In genomic region chr5:121699891-121700290, GRCm38 (mm10) we compare ENCODE assay signal across 17 mouse cellular contexts. TPM values are rescaled to one million over a fixed set of nuclear protein-coding genes. Genes with fewer than 3 reads are reported as not detected.
DNase-seq lines count a peak whose midpoint lies in the region; ATAC-seq and TF ChIP-seq lines count a peak whose summit lies in the region.
"Had no signal": no experiment of that assay in that cellular context is flagged by ENCODE, and none has a peak within 500 bp of the region (broad histone marks: within the 10 kb centered on the region; RNA-seq: fewer than 3 reads in every experiment).

No protein-coding gene starts in this region.

- no peak for TF ChIP-seq CTCF in gastrocnemius, adult 2 months (IDR thresholded peaks at IDR 0.05)
- no peak for TF ChIP-seq CTCF in intestine, postnatal 0 days (IDR thresholded peaks at IDR 0.05; ENCODE audit: low read depth)
- TF ChIP-seq CTCF in small intestine, adult 2 months (IDR thresholded peaks at IDR 0.05; ENCODE audit: extremely low read depth, insufficient read length, insufficient replicate concordance, low read depth, low read length): no peak

- 51% methylated on average over 5 of the region's 5 CpGs for WGBS in intestine, embryonic 15.5 days
- WGBS in intestine, postnatal 0 days: 35% methylated on average over 5 of the region's 5 CpGs
- 51% methylated on average over 5 of the region's 5 CpGs for WGBS in liver, embryonic 11.5 days
- 45% methylated on average over 5 of the region's 5 CpGs for WGBS in small intestine, adult 2 months

- DNase-seq in gastrocnemius, adult 2 months: no peak
- DNase-seq in gastrocnemius, adult 18-20 months (ENCODE audit: low spot score): no peak
- no peak for DNase-seq in liver, embryonic 11.5 days (ENCODE audit: low spot score)
- no peak for DNase-seq in adrenal gland, postnatal 36 days
- DNase-seq in left cerebral cortex, postnatal 14 days (ENCODE audit: low spot score in 2 of 2): no peak
- DNase-seq: cerebellum, adult 11-12 months; kidney, adult 8-10 months; retina, postnatal 1 day; thymus, postnatal 4 days had no signal

- no peak overlapping the region for H3K4me2 ChIP-seq in intestine, embryonic 15.5 days (replicated peaks)
- H3K4me2 ChIP-seq in intestine, postnatal 0 days (replicated peaks; ENCODE audit: low read depth): no peak overlapping the region
- peak overlapping the region; percentile 35; the same call in 1 of the 2 replicates for H3K4me2 ChIP-seq in liver, embryonic 11.5 days
- H3K4me2 ChIP-seq: embryonic facial prominence, embryonic 12.5 days; neural tube, embryonic 15.5 days had no signal

- H3K9ac ChIP-seq in intestine, embryonic 15.5 days: no peak overlapping the region
- H3K9ac ChIP-seq in intestine, postnatal 0 days (ENCODE audit: low read depth, low read length): no peak overlapping the region
- H3K9ac ChIP-seq in liver, embryonic 11.5 days (ENCODE audit: low read depth, low read length): peak overlapping the region; percentile 0; the same call in 1 of the 2 replicates
- H3K9ac ChIP-seq: embryonic facial prominence, embryonic 12.5 days; neural tube, embryonic 15.5 days had no signal

- no peak overlapping the region; the same call in 1 of the 2 replicates for H3K4me3 ChIP-seq in gastrocnemius, adult 2 months
- H3K4me3 ChIP-seq in intestine, embryonic 15.5 days (replicated peaks): no peak overlapping the region
- H3K4me3 ChIP-seq in intestine, postnatal 0 days (ENCODE audit: low read depth, low read length): no peak overlapping the region
- H3K4me3 ChIP-seq in liver, embryonic 11.5 days (ENCODE audit: low read depth, low read length): no peak overlapping the region
- no peak overlapping the region for H3K4me3 ChIP-seq in small intestine, adult 2 months (ENCODE audit: low read depth, low read length)
- H3K4me3 ChIP-seq: embryonic facial prominence, embryonic 12.5 days; midbrain, embryonic 10.5 days; neural tube, embryonic 15.5 days had no signal

- H3K27ac ChIP-seq in gastrocnemius, adult 2 months: peak overlapping the region; percentile 81
- H3K27ac ChIP-seq in intestine, embryonic 15.5 days: no peak overlapping the region
- H3K27ac ChIP-seq in intestine, postnatal 0 days (ENCODE audit: low read depth, low read length): no peak overlapping the region
- H3K27ac ChIP-seq in liver, embryonic 11.5 days (ENCODE audit: low read depth, low read length): peak overlapping the region; percentile 75
- peak overlapping the region; percentile 37 for H3K27ac ChIP-seq in small intestine, adult 2 months (ENCODE audit: insufficient read depth, low read depth, low read length)
- H3K27ac ChIP-seq: embryonic facial prominence, embryonic 12.5 days; midbrain, embryonic 10.5 days; neural tube, embryonic 15.5 days had no signal

- H3K4me1 ChIP-seq in intestine, embryonic 15.5 days (replicated peaks): peaks cover 11% of the 10 kb centered on the region
- no peaks in the 10 kb centered on the region for H3K4me1 ChIP-seq in intestine, postnatal 0 days (replicated peaks; ENCODE audit: control insufficient read depth, insufficient read depth, low read length)
- peaks cover 23% of the 10 kb centered on the region for H3K4me1 ChIP-seq in liver, embryonic 11.5 days (replicated peaks; ENCODE audit: control insufficient read depth, insufficient read depth, low read length)
- H3K4me1 ChIP-seq in small intestine, adult 2 months (ENCODE audit: control insufficient read depth, insufficient read depth, insufficient read length, low read length): peaks cover 6% of the 10 kb centered on the region; the same call in 1 of the 2 replicates

- no peak for TF ChIP-seq POLR2A in small intestine, adult 2 months (IDR thresholded peaks at IDR 0.05; ENCODE audit: low read depth, low read length)

- intact Hi-C loops in gastrocnemius, adult 2 months (cut with DNase I): no loop called here
- intact Hi-C loops in left cerebral cortex, postnatal 14 days (cut with DNase I): no loop called here

- no peaks in the 10 kb centered on the region for H3K9me3 ChIP-seq in intestine, embryonic 15.5 days
- no peaks in the 10 kb centered on the region for H3K9me3 ChIP-seq in intestine, postnatal 0 days (ENCODE audit: control insufficient read depth)
- no peaks in the 10 kb centered on the region for H3K9me3 ChIP-seq in liver, embryonic 11.5 days (ENCODE audit: control insufficient read depth, low read length)
- H3K9me3 ChIP-seq: embryonic facial prominence, embryonic 12.5 days; midbrain, embryonic 10.5 days; neural tube, embryonic 15.5 days had no signal

- H3K36me3 ChIP-seq in intestine, embryonic 15.5 days: no peaks in the 10 kb centered on the region
- H3K36me3 ChIP-seq in intestine, postnatal 0 days (ENCODE audit: control insufficient read depth, insufficient read depth): no peaks in the 10 kb centered on the region
- no peaks in the 10 kb centered on the region for H3K36me3 ChIP-seq in liver, embryonic 11.5 days (ENCODE audit: control insufficient read depth, insufficient read depth, low read length)
- H3K36me3 ChIP-seq in small intestine, adult 2 months (ENCODE audit: control insufficient read depth, insufficient read depth, low read length): no peaks in the 10 kb centered on the region
- H3K36me3 ChIP-seq: embryonic facial prominence, embryonic 12.5 days; midbrain, embryonic 10.5 days; neural tube, embryonic 15.5 days had no signal

- 0 out of 2 replicates have a peak, but pooled peaks have one; percentile 14 for ATAC-seq in intestine, embryonic 15.5 days
- no peak for ATAC-seq in intestine, postnatal 0 days
- peak; percentile 52 for ATAC-seq in liver, embryonic 11.5 days (replicated peaks; ENCODE audit: low FRiP score)
- ATAC-seq: hindbrain, embryonic 16.5 days had no signal

- no peaks in the 10 kb centered on the region for H3K27me3 ChIP-seq in intestine, embryonic 15.5 days (replicated peaks)
- H3K27me3 ChIP-seq in intestine, postnatal 0 days (replicated peaks; ENCODE audit: control insufficient read depth, insufficient read depth, low read length): no peaks in the 10 kb centered on the region
- H3K27me3 ChIP-seq in liver, embryonic 11.5 days (replicated peaks; ENCODE audit: control insufficient read depth, insufficient read depth, low read length): no peaks in the 10 kb centered on the region
- H3K27me3 ChIP-seq in small intestine, adult 2 months (ENCODE audit: control insufficient read depth, insufficient read depth, low read length): no peaks in the 10 kb centered on the region
- H3K27me3 ChIP-seq: embryonic facial prominence, embryonic 12.5 days; neural tube, embryonic 15.5 days; Patski had no signal

RNA-seq across cellular contexts. Expression of gene Atxn2, which starts 11.2 kb away (rescaled TPM):
- total RNA-seq in gastrocnemius, adult 2 months (2021): 100 to 1,000 TPM in 1 of 2 experiments, 10 to 100 TPM in 1; 94.6 to 117 TPM
- 100 to 1,000 TPM in 1 of 2 experiments, 10 to 100 TPM in 1; 80.1 to 109 TPM for total RNA-seq in gastrocnemius, adult 18-20 months (2021)
- polyA plus RNA-seq in intestine, embryonic 15.5 days (2015; fragmentation: Nextera tagmentation; extraction: Ambion mirVana): 56.7 and 59.0 TPM in 2 replicates
- 54.3 and 62.6 TPM in 2 replicates for polyA plus RNA-seq in intestine, postnatal 0 days (2015; fragmentation: Nextera tagmentation; extraction: Ambion mirVana)
- 49.8 and 63.9 TPM in 2 replicates for polyA plus RNA-seq in liver, embryonic 11.5 days (2014; fragmentation: Nextera tagmentation; extraction: Ambion mirVana)
- polyA plus RNA-seq in small intestine, adult 2 months (2012; rRNA removed): 68.5 and 108 TPM in 2 replicates
- 100 to 1,000 TPM; 158 to 166 TPM for total RNA-seq in adrenal gland, postnatal 36 days (2021)
- total RNA-seq in left cerebral cortex, postnatal 14 days (2021): 100 to 1,000 TPM; 256 TPM

RNA-seq across cellular contexts. Expression of gene Brap, which starts 39.5 kb away (rescaled TPM):
- 10 to 100 TPM; 31.5 to 35.5 TPM for total RNA-seq in gastrocnemius, adult 2 months (2021)
- 10 to 100 TPM; 29.7 to 31.8 TPM for total RNA-seq in gastrocnemius, adult 18-20 months (2021)
- 31.7 and 34.0 TPM in 2 replicates for polyA plus RNA-seq in intestine, embryonic 15.5 days (2015; fragmentation: Nextera tagmentation; extraction: Ambion mirVana)
- 30.6 and 30.7 TPM in 2 replicates for polyA plus RNA-seq in intestine, postnatal 0 days (2015; fragmentation: Nextera tagmentation; extraction: Ambion mirVana)
- polyA plus RNA-seq in liver, embryonic 11.5 days (2014; fragmentation: Nextera tagmentation; extraction: Ambion mirVana): 42.8 and 46.0 TPM in 2 replicates
- 8.4 and 17.4 TPM in 2 replicates for polyA plus RNA-seq in small intestine, adult 2 months (2012; rRNA removed)
- total RNA-seq in adrenal gland, postnatal 36 days (2021): 10 to 100 TPM; 51.4 to 52.2 TPM
- 10 to 100 TPM; 55.0 to 59.1 TPM for total RNA-seq in left cerebral cortex, postnatal 14 days (2021)

RNA-seq across cellular contexts. Expression of gene Acad10, which starts 39.6 kb away (rescaled TPM):
- total RNA-seq in gastrocnemius, adult 2 months (2021): 10 to 100 TPM in 1 of 2 experiments, 1 to 10 TPM in 1; 9.1 to 14.9 TPM
- 10 to 100 TPM; 10.2 to 11.8 TPM for total RNA-seq in gastrocnemius, adult 18-20 months (2021)
- 4.6 and 6.9 TPM in 2 replicates for polyA plus RNA-seq in intestine, embryonic 15.5 days (2015; fragmentation: Nextera tagmentation; extraction: Ambion mirVana)
- polyA plus RNA-seq in intestine, postnatal 0 days (2015; fragmentation: Nextera tagmentation; extraction: Ambion mirVana): 5.3 and 5.6 TPM in 2 replicates
- polyA plus RNA-seq in liver, embryonic 11.5 days (2014; fragmentation: Nextera tagmentation; extraction: Ambion mirVana): 2.7 and 3.6 TPM in 2 replicates
- 3.4 and 4.1 TPM in 2 replicates for polyA plus RNA-seq in small intestine, adult 2 months (2012; rRNA removed)
- total RNA-seq in adrenal gland, postnatal 36 days (2021): 10 to 100 TPM; 18.2 to 25.6 TPM
- 1 to 10 TPM; 3.1 to 3.3 TPM for total RNA-seq in left cerebral cortex, postnatal 14 days (2021)

Comparison
In these comparisons a context has a peak if more than half of its experiments do, and no peak if none do; other contexts are left out.
1. H3K27ac ChIP-seq: peak in gastrocnemius, adult 2 months (single experiment), liver, embryonic 11.5 days (single experiment) and small intestine, adult 2 months (single experiment); none in intestine, embryonic 15.5 days (single experiment) and intestine, postnatal 0 days (single experiment).